Mouse (Mus musculus): ENCODE measurements at regions not wholly inside any gene's neighbourhood (a gene's known extent, or its start where the extent isn't known, plus 50 kb on each side); places are given as distances from the start of the nearest gene placed in this dataset.

GRCm38 (mm10) chr11:22603397-22603796 is 91.5 kb downstream of the Tmem17 start:
- Histone ChIP-seq H3K79me2 (ENCODE audit: control insufficient read depth, insufficient read depth) (no peaks in the 10 kb centered on the region), H3K4me2 (ENCODE audit: low read depth) (no peak overlapping the region), H3K27me3 (ENCODE audit: control insufficient read depth, insufficient read depth, insufficient read length) (no peaks in the 10 kb centered on the region), H3K4me3 (no peak overlapping the region), H3K36me3 (ENCODE audit: control insufficient read depth, insufficient read depth) (no peaks in the 10 kb centered on the region), H3ac (ENCODE audit: control insufficient read depth, insufficient read length) (no peak overlapping the region)
- TF ChIP-seq TCF3 (IDR thresholded peaks at IDR 0.05; ENCODE audit: insufficient read length, low read depth), result no peak

GRCm38 (mm10) chr11:22606380-22606779 is 94.5 kb downstream of the Tmem17 start:
- no peak overlapping the region for H3K4me2 ChIP-seq (ENCODE audit: low read depth)
- no peaks in the 10 kb centered on the region for H3K36me3 ChIP-seq (ENCODE audit: control insufficient read depth, insufficient read depth)
- no peaks in the 10 kb centered on the region for H3K79me2 ChIP-seq (ENCODE audit: control insufficient read depth, insufficient read depth)
- no peak overlapping the region for H3K4me3 ChIP-seq
- H3ac ChIP-seq (ENCODE audit: control insufficient read depth, insufficient read length), result no peak overlapping the region
- no peak for TF ChIP-seq POLR2AphosphoS2 (IDR thresholded peaks at IDR 0.05; ENCODE audit: insufficient read length, low read depth)
- TF ChIP-seq TCF12 (IDR thresholded peaks at IDR 0.05; ENCODE audit: insufficient read depth, poor library complexity, severe bottlenecking), result no peak
- no peak for TF ChIP-seq MYOG (IDR thresholded peaks at IDR 0.05; ENCODE audit: control insufficient read depth in 1 of 3, insufficient read depth in 1 of 3, insufficient read length in 2 of 3, low read depth in 2 of 3)
- TF ChIP-seq MAX (IDR thresholded peaks at IDR 0.05; ENCODE audit: low read depth), result no peak
- TF ChIP-seq MYOD1 (IDR thresholded peaks at IDR 0.05; ENCODE audit: control insufficient read depth in 1 of 3, insufficient read length in 2 of 3, low read depth in 2 of 3), result no peak
- no peak for TF ChIP-seq TCF3 (IDR thresholded peaks at IDR 0.05; ENCODE audit: insufficient read length, low read depth)
- TF ChIP-seq REST (IDR thresholded peaks at IDR 0.05; ENCODE audit: insufficient read depth, insufficient read length), result no peak
- no peak for TF ChIP-seq SRF (IDR thresholded peaks at IDR 0.05; ENCODE audit: control insufficient read depth, insufficient read length, low read depth)
- TF ChIP-seq E2F4 (IDR thresholded peaks at IDR 0.05; ENCODE audit: insufficient read depth), result no peak
- TF ChIP-seq USF1 (IDR thresholded peaks at IDR 0.05; ENCODE audit: low read depth), result no peak
- no peak for TF ChIP-seq CEBPB (IDR thresholded peaks at IDR 0.05; ENCODE audit: insufficient read depth, poor library complexity, severe bottlenecking)
- no peak for TF ChIP-seq POLR2A (IDR thresholded peaks at IDR 0.05; ENCODE audit: insufficient read length, low read depth)
- H3K27me3 ChIP-seq (ENCODE audit: control insufficient read depth, insufficient read depth, insufficient read length), result no peaks in the 10 kb centered on the region

DNA sequence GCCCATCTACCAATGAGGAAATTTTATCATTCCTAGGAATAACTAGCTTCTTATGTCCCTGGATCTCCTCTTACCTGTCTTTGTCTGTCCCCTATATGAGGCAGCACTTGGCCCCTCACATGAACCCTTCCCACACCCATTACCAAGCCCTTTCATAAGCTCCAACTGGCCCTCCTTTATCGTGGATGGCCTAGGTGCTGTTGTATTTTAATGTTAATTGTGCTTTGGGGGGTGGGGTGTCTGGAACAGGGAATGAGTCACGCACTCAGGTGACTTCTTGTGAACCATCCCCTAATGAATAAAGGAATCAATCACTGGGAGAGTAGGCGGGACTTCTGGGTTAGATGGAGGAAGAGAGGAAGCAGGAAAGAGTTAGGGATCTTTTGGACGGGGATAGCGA is 95.8 kb downstream of the Tmem17 start:
- no peak overlapping the region for H3K4me2 ChIP-seq (ENCODE audit: low read depth)
- H3K4me3 ChIP-seq, result no peak overlapping the region
- TF ChIP-seq MYOD1 (IDR thresholded peaks at IDR 0.05; ENCODE audit: control insufficient read depth in 1 of 3, insufficient read length in 2 of 3, low read depth in 2 of 3) (no peak), SRF (IDR thresholded peaks at IDR 0.05; ENCODE audit: control insufficient read depth, insufficient read length, low read depth) (no peak), REST (IDR thresholded peaks at IDR 0.05; ENCODE audit: insufficient read depth, insufficient read length) (no peak), USF1 (IDR thresholded peaks at IDR 0.05; ENCODE audit: low read depth) (no peak), CEBPB (IDR thresholded peaks at IDR 0.05; ENCODE audit: insufficient read depth, poor library complexity, severe bottlenecking) (no peak), TCF3 (IDR thresholded peaks at IDR 0.05; ENCODE audit: insufficient read length, low read depth) (no peak), E2F4 (IDR thresholded peaks at IDR 0.05; ENCODE audit: insufficient read depth) (no peak), POLR2A (IDR thresholded peaks at IDR 0.05; ENCODE audit: insufficient read length, low read depth) (no peak), MAX (IDR thresholded peaks at IDR 0.05; ENCODE audit: low read depth) (no peak)
- H3ac ChIP-seq (ENCODE audit: control insufficient read depth, insufficient read length), result no peak overlapping the region
- H3K27me3 ChIP-seq (ENCODE audit: control insufficient read depth, insufficient read depth, insufficient read length), result no peaks in the 10 kb centered on the region
- no peaks in the 10 kb centered on the region for H3K79me2 ChIP-seq (ENCODE audit: control insufficient read depth, insufficient read depth)
- H3K36me3 ChIP-seq (ENCODE audit: control insufficient read depth, insufficient read depth), result no peaks in the 10 kb centered on the region

GRCm38 (mm10) chr11:22608945-22609344 is 97.1 kb downstream of the Tmem17 start:
- Histone ChIP-seq H3ac (ENCODE audit: control insufficient read depth, insufficient read length) (no peak overlapping the region), H3K4me2 (ENCODE audit: low read depth) (no peak overlapping the region), H3K36me3 (ENCODE audit: control insufficient read depth, insufficient read depth) (no peaks in the 10 kb centered on the region), H3K79me2 (ENCODE audit: control insufficient read depth, insufficient read depth) (no peaks in the 10 kb centered on the region), H3K27me3 (ENCODE audit: control insufficient read depth, insufficient read depth, insufficient read length) (no peaks in the 10 kb centered on the region), H3K4me3 (no peak overlapping the region)
- TF ChIP-seq E2F4 (IDR thresholded peaks at IDR 0.05; ENCODE audit: insufficient read depth) (no peak), CEBPB (IDR thresholded peaks at IDR 0.05; ENCODE audit: insufficient read depth, poor library complexity, severe bottlenecking) (no peak), MAX (IDR thresholded peaks at IDR 0.05; ENCODE audit: low read depth) (no peak), POLR2AphosphoS2 (IDR thresholded peaks at IDR 0.05; ENCODE audit: insufficient read length, low read depth) (no peak), TCF3 (IDR thresholded peaks at IDR 0.05; ENCODE audit: insufficient read length, low read depth) (no peak), USF1 (IDR thresholded peaks at IDR 0.05; ENCODE audit: low read depth) (no peak), REST (IDR thresholded peaks at IDR 0.05; ENCODE audit: insufficient read depth, insufficient read length) (no peak), SRF (IDR thresholded peaks at IDR 0.05; ENCODE audit: control insufficient read depth, insufficient read length, low read depth) (no peak), MYOD1 (IDR thresholded peaks at IDR 0.05; ENCODE audit: control insufficient read depth in 1 of 3, insufficient read length in 2 of 3, low read depth in 2 of 3) (no peak), MYOG (IDR thresholded peaks at IDR 0.05; ENCODE audit: control insufficient read depth in 1 of 3, insufficient read depth in 1 of 3, insufficient read length in 2 of 3, low read depth in 2 of 3) (no peak), TCF12 (IDR thresholded peaks at IDR 0.05; ENCODE audit: insufficient read depth, poor library complexity, severe bottlenecking) (no peak), POLR2A (IDR thresholded peaks at IDR 0.05; ENCODE audit: insufficient read length, low read depth) (no peak)

DNA sequence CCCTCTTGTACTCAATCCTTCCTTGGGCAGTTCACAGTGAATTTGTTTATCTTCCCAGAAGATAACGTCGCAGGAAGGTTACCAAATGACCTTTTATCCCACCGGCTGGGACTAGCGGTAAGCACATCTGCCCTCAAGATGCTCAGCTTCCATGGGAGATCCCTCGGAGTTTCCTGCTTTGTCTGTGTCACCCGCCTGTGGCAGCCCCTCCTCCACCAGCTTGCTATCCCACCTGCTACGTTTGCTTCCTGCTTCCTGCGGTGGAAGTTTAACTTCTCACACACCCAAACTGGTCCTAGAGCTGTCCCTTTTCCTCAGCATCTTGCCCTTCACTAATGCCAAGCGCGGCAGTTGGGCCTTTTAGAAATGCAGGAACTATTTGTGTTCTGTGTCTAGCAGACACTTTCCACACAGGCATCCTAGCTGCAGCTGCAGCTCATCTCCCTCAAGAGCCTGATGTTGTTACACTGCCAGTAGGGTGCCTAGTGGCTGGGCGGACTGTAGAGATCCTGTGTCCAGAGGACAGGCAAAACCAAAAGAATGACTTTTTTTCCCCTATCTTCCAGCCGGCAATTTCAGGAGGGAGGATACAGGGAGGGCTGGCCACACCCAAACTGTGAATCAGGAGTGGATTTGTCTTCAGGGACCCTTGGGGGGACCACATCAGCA is 98.7 kb downstream of the Tmem17 start:
- peak overlapping the region; percentile 32 for H3K4me2 ChIP-seq (ENCODE audit: low read depth)
- no peaks in the 10 kb centered on the region for H3K27me3 ChIP-seq (ENCODE audit: control insufficient read depth, insufficient read depth, insufficient read length)
- H3K4me3 ChIP-seq, result no peak overlapping the region
- H3K36me3 ChIP-seq (ENCODE audit: control insufficient read depth, insufficient read depth), result no peaks in the 10 kb centered on the region
- TF ChIP-seq MYOD1 (IDR thresholded peaks at IDR 0.05; ENCODE audit: control insufficient read depth in 1 of 3, insufficient read length in 2 of 3, low read depth in 2 of 3), result no peak
- TF ChIP-seq MAX (IDR thresholded peaks at IDR 0.05; ENCODE audit: low read depth), result no peak
- no peak for TF ChIP-seq SRF (IDR thresholded peaks at IDR 0.05; ENCODE audit: control insufficient read depth, insufficient read length, low read depth)
- TF ChIP-seq TCF12 (IDR thresholded peaks at IDR 0.05; ENCODE audit: insufficient read depth, poor library complexity, severe bottlenecking), result no peak
- no peaks in the 10 kb centered on the region for H3K79me2 ChIP-seq (ENCODE audit: control insufficient read depth, insufficient read depth)
- H3ac ChIP-seq (ENCODE audit: control insufficient read depth, insufficient read length), result no peak overlapping the region
